Mouse (Mus musculus): Measurements from ENCODE around the gene Ptafr.
A peak's percentile ranks its signal among the peaks of the same experiment; 100 is the strongest.

Gene Ptafr

DNA sequence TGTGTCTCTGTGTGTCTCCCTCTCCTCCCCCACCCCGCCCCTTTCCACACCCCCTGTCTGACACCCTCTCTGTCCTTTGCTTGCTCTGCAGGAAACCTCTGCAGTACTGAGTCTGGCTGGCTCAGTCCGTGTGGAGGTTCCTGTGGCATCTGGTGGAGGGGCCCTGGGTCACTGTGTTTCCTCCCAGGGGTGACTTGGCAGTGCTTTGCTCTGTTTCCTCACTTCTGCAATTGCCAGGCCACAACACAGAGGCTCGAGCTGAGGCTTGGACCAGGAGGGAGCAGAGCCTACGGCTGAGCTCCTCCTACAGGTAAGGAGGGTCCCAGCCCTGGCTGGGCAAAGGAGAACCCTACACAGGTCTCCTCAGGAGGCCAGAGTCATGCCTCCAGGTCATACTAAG, at the start of gene Ptafr:
Gene Ptafr, plus strand, starts transcription at position 103 of the 400 bp plus-strand sequence.
- DNase-seq (ENCODE audit: low spot score in 2 of 2) = peak; percentile 56 to 66

DNA sequence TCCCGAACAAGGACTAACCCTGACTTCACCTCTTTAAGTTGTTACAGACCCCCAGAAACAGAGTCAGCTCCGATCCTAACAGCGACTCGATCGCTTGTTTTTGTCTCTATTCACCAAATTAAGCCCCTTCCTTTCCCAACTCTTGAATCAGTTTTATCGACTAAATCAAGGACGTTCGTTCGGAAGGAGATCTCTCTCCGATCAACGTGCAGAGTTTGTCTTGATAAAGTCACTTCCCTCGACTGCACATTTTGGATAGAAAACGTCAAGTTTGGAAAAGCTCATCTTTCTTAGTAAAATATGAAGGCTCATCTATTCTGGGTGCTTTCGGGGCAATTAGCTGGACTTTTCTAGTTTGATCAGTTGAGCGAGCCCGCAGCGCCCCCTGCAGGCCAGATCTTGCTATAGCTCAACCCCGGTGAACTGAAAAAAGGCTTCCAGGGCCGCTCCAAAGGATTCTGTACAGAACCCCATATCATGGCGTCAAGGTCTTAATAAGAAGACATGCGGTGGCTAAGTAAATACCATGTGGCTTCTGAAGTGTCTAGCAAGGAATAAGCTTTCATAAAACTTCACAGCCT, 49.2 kb upstream of the Ptafr start:
- DNase-seq (ENCODE audit: low spot score in 2 of 2) = peak; percentile 77 to 89

GRCm38 (mm10) chr4:132515369-132516155, 48.3 kb upstream of the Ptafr start:
- DNase-seq (ENCODE audit: low spot score in 2 of 2) = peak; percentile 96 to 98

GRCm38 (mm10) chr4:132518066-132518465, 45.8 kb upstream of the Ptafr start:
- no peak for DNase-seq (ENCODE audit: low spot score in 2 of 2)

GRCm38 (mm10) chr4:132519188-132519587, 44.7 kb upstream of the Ptafr start:
- DNase-seq (ENCODE audit: low spot score in 2 of 2) = no peak

DNA sequence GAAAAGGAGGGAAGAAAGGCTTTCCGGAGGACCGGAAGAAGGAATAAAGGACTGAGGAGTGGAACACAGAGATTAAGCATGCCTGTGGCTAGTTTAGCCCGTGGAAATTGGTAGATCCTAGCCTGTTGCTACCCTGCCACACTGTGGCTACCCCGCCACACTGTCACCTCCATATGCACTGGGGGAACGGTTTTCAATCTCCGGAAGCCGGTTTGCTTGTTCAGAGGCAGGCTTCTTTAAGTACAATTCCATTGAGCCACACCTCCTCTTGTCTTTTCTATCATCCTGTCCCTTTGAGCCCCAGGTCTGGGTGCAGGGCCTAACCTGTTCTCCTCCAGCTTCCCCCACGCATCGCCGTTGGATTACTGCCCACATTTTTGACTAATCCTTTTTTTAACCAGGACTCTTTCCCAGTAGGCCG, 39.5 kb upstream of the Ptafr start:
- no peak for DNase-seq (ENCODE audit: low spot score in 2 of 2)

DNA sequence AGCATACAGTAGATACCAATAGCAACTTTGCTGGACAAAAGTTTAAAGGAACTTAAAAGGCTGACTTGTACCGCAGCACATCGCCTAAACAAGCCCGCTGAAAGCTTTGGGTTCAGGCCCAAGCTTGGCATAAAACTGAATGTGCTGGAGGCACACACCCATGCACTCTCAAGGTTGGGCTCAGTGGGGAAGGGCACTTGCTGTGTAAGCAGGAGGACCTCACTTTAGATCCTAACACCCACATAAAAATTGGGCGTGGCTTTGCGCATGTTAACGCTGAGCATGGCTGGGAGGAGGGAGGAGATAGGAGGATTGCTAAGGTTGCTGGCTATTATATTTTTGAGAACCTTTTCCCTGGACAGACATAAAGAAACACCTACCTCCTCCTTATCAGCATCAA, 39.1 kb upstream of the Ptafr start:
- DNase-seq (ENCODE audit: low spot score in 2 of 2) = no peak

- DNase-seq (ENCODE audit: low spot score in 2 of 2) = no peak
Measured at GRCm38 (mm10) chr4:132526678-132527077, 37.2 kb upstream of the Ptafr start.

- DNase-seq (ENCODE audit: low spot score in 2 of 2) = no peak
Measured at GRCm38 (mm10) chr4:132527917-132528522, 35.8 kb upstream of the Ptafr start.

DNA sequence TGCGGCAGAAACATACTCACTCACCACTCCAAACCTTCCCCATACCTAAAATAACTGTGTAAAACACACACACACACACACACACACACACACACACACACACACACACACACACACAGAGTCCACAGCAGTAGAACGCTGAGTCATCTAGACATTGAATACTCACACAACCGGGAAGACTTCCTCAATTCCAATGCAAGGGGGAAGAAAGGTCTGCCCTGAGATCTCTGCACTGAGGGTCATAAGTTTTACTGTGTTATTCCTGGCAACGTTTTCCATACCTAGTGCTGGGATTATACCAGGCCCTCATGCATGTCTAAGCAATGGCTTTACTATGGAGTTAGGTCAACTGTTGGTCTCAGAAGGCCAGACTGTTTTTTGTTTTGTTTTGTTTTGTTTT, 34.5 kb upstream of the Ptafr start:
- no peak for DNase-seq (ENCODE audit: low spot score in 2 of 2)

- DNase-seq (ENCODE audit: low spot score in 2 of 2) = no peak
Measured at GRCm38 (mm10) chr4:132530033-132530804, 33.6 kb upstream of the Ptafr start.

- no peak for DNase-seq (ENCODE audit: low spot score in 2 of 2)
Measured at GRCm38 (mm10) chr4:132532496-132532895, 31.4 kb upstream of the Ptafr start.

GRCm38 (mm10) chr4:132532981-132533916, 30.6 kb upstream of the Ptafr start, which contains the start of gene Atpif1:
TSS of gene Atpif1 (minus strand) at chr4:132533659.
- peak; percentile 95 for DNase-seq (ENCODE audit: low spot score in 2 of 2)

- peak; percentile 95 to 97 for DNase-seq (ENCODE audit: low spot score in 2 of 2)
Measured at GRCm38 (mm10) chr4:132535406-132536121, 28.3 kb upstream of the Ptafr start, which contains the start of gene Dnajc8. TSS of gene Dnajc8 (plus strand) at chr4:132535550.

DNA sequence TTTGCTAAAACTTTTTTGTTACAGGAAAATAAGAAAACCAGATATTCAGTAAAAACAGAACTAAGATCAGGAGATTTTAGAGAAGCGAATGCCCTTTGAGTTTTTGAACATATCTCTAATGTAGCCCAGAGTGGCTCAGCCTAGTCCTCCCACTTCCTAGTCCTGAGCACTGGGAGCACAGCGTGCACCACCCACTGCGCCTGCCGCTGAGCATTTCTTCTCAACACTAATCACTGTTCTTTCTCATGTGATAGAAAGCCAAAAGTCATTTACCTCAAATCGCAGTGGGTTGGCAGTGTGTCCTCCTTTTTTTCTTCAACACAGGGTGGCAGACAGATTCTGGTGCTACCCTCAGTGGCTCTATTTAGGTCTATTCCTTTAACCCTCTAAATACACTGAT, 24.4 kb upstream of the Ptafr start:
- DNase-seq (ENCODE audit: low spot score in 2 of 2) = no peak

- DNase-seq (ENCODE audit: low spot score in 2 of 2) = no peak
Measured at GRCm38 (mm10) chr4:132541413-132541812, 22.5 kb upstream of the Ptafr start.

DNA sequence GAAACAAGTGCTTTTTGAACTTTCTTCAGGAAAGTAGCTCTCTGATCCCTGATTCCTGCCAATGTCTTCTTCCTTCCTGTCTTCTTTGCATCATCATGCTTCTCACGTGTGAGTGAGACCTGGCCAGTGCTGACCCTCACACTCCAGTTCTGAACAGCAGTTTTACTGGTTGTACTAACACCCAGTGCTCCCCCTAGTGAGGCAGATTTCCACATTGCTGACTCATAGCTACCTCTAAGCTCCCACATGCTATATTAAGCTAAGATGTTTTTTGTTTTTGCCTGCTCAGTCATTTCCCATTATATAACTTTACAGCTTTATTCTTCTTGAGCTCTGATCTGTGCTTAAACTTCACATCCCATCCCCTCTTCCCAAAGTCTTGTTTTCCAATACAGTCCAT, 21.1 kb upstream of the Ptafr start:
- DNase-seq (ENCODE audit: low spot score in 2 of 2) = no peak

- DNase-seq (ENCODE audit: low spot score in 2 of 2) = peak; percentile 63 to 69
Measured at GRCm38 (mm10) chr4:132545851-132546250, 18.0 kb upstream of the Ptafr start.

DNA sequence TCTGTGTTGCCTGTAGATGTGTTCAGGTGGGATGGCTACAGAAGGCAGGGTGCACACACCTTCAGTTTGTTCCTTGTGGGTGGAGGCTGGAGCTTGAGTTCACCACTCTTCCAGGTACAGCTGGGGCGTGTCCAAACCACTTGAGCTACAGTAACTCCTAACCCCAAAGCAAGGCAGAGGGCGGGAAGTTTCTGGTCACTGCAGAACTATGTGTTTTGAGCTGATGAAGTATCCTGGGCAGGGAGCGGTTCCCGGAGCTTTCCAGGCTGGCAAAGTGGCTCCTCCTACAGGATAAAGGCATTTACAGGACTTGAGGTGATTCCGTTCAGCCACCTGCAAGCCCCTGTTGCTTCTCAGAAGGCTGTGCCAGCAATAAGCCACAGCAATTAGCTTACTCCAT, 9.6 kb upstream of the Ptafr start:
- no peak for DNase-seq (ENCODE audit: low spot score in 2 of 2)

- no peak for DNase-seq (ENCODE audit: low spot score in 2 of 2)
Measured at GRCm38 (mm10) chr4:132554653-132555052, 9.2 kb upstream of the Ptafr start.
